Mouse (Mus musculus) testis, adult 2 months (tissue): ENCODE results near the gene Nkx2-2. TPM values are rescaled to one million over a fixed set of nuclear protein-coding genes. Genes with fewer than 3 reads are reported as not detected.

Experiments
- H3K27ac ChIP-seq: fragments of 200-500 bp; 2 replicates; pipeline ENCODE4 v1.5.1; 2012; ENCODE audit warnings: low read depth, low read length; ENCODE audit not compliant: control insufficient read depth, insufficient read depth
- H3K27me3 ChIP-seq: fragments of 200-500 bp; 2 replicates; pipeline ENCODE4 v1.6.1; 2012; ENCODE audit warnings: mild to moderate bottlenecking, low read length, moderate library complexity; ENCODE audit not compliant: control insufficient read depth, insufficient read depth
- H3K36me3 ChIP-seq: fragments of 200-500 bp; 2 replicates; pipeline ENCODE4 v1.6.1; 2012; ENCODE audit warnings: mild to moderate bottlenecking, low read length; ENCODE audit not compliant: control insufficient read depth, insufficient read depth
- H3K4me1 ChIP-seq: fragments of 200-500 bp; 2 replicates; pipeline ENCODE4 v1.6.1; 2012; ENCODE audit warnings: low read length; ENCODE audit not compliant: control insufficient read depth, insufficient read depth
- H3K4me3 ChIP-seq: fragments of 200-500 bp; 2 replicates; pipeline ENCODE4 v1.5.1; 2012; ENCODE audit warnings: low read depth, mild to moderate bottlenecking, low read length, moderate library complexity, mixed read lengths; ENCODE audit not compliant: control insufficient read depth
- CTCF ChIP-seq: fragments of 200-500 bp; IDR thresholded peaks from 2 replicates; pipeline ENCODE4 v1.5.1; 2012; ENCODE audit warnings: low read depth, mild to moderate bottlenecking, inconsistent platforms, low read length, moderate library complexity; ENCODE audit not compliant: control insufficient read depth, insufficient read depth, insufficient replicate concordance
- POLR2A ChIP-seq: fragments of 200-500 bp; IDR thresholded peaks from 2 replicates; pipeline ENCODE4 v1.6.1; 2012; ENCODE audit warnings: low read depth, mild to moderate bottlenecking, inconsistent platforms, low read length, moderate library complexity; ENCODE audit not compliant: control insufficient read depth
- polyA plus RNA-seq: library from polyadenylated mRNA; depleted of rRNA; stranded (reverse); fragments of >200 nt; gene quantifications from 2 replicates; pipeline ENCODE4 v1.2.3, GENCODE M21; 2012; rRNA removed

The Nkx2-2 gene
- polyA plus RNA-seq, result not detected in 2 replicates

GRCm38 (mm10) chr2:147193271-147194255, at the start of gene Nkx2-2:
Gene Nkx2-2 (minus strand): TSS chr2:147194243.
- no peak for TF ChIP-seq CTCF
- no peak for TF ChIP-seq POLR2A
- Histone ChIP-seq H3K27ac (no peak within 1 kb of the TSS), H3K4me3 (no peak within 1 kb of the TSS; the same call in 1 of the 2 replicates), H3K36me3 (no peaks in the 10 kb centered on the region), H3K4me1 (peaks cover 8% of the 10 kb centered on the region), H3K27me3 (no peaks in the 10 kb centered on the region; the same call in none of the 2 replicates)

- Histone ChIP-seq H3K4me1 (no peaks in the 10 kb centered on the region), H3K27me3 (no peaks in the 10 kb centered on the region), H3K27ac (no peak overlapping the region), H3K4me3 (no peak overlapping the region; the same call in 1 of the 2 replicates), H3K36me3 (no peaks in the 10 kb centered on the region)
- TF ChIP-seq POLR2A (no peak), CTCF (no peak)
These were observed 41.8 kb upstream of the Nkx2-2 start for GRCm38 (mm10) chr2:147235707-147236290.

GRCm38 (mm10) chr2:147231175-147231574, 37.1 kb upstream of the Nkx2-2 start:
- Histone ChIP-seq H3K27ac (no peak overlapping the region), H3K4me1 (no peaks in the 10 kb centered on the region), H3K36me3 (no peaks in the 10 kb centered on the region), H3K4me3 (no peak overlapping the region), H3K27me3 (no peaks in the 10 kb centered on the region)
- TF ChIP-seq CTCF, result no peak

- Histone ChIP-seq H3K27me3 (no peaks in the 10 kb centered on the region), H3K4me1 (no peaks in the 10 kb centered on the region), H3K27ac (no peak overlapping the region), H3K4me3 (no peak overlapping the region), H3K36me3 (no peaks in the 10 kb centered on the region)
- TF ChIP-seq CTCF (no peak), POLR2A (no peak)
These were observed 11.1 kb upstream of the Nkx2-2 start for GRCm38 (mm10) chr2:147205076-147205615.

GRCm38 (mm10) chr2:147194711-147195615, 920 bp upstream of the Nkx2-2 start:
- H3K4me3 ChIP-seq, result no peak overlapping the region; the same call in 1 of the 2 replicates
- TF ChIP-seq CTCF, result no peak
- no peak for TF ChIP-seq POLR2A

GRCm38 (mm10) chr2:147192731-147193130, 1.3 kb downstream of the Nkx2-2 start:
- H3K4me1 ChIP-seq, result peaks cover 12% of the 10 kb centered on the region
- no peaks in the 10 kb centered on the region; the same call in none of the 2 replicates for H3K27me3 ChIP-seq
- H3K27ac ChIP-seq, result no peak overlapping the region
- TF ChIP-seq POLR2A (no peak), CTCF (no peak)
- H3K4me3 ChIP-seq, result no peak overlapping the region
- H3K36me3 ChIP-seq, result no peaks in the 10 kb centered on the region

More at GRCm38 (mm10) chr2:147194711-147195615, 920 bp upstream of the Nkx2-2 start:
- H3K36me3 ChIP-seq, result no peaks in the 10 kb centered on the region
- H3K27me3 ChIP-seq, result no peaks in the 10 kb centered on the region; the same call in none of the 2 replicates
- H3K27ac ChIP-seq, result no peak overlapping the region
- H3K4me1 ChIP-seq, result peaks cover 8% of the 10 kb centered on the region
